Mouse (Mus musculus) urinary bladder, postnatal 4 days (tissue): Measurements from ENCODE around the gene Prkg1.

Experiments
- DNase-seq, 2 experiments: peaks; one replicate each; pipeline ENCODE4 v3.0.0; 2021 to 2022; ENCODE audit warnings: low spot score in 2 of 2

The Prkg1 gene

GRCm38 (mm10) chr19:31630899-31631869 is 133.6 kb downstream of the Prkg1 start:
- DNase-seq = no peak

GRCm38 (mm10) chr19:31621716-31622115 is 143.1 kb downstream of the Prkg1 start:
- DNase-seq = no peak

GRCm38 (mm10) chr19:31616830-31617229 is 148.0 kb downstream of the Prkg1 start:
- no peak for DNase-seq

GRCm38 (mm10) chr19:31616159-31616558 is 148.7 kb downstream of the Prkg1 start:
- DNase-seq = no peak

DNA sequence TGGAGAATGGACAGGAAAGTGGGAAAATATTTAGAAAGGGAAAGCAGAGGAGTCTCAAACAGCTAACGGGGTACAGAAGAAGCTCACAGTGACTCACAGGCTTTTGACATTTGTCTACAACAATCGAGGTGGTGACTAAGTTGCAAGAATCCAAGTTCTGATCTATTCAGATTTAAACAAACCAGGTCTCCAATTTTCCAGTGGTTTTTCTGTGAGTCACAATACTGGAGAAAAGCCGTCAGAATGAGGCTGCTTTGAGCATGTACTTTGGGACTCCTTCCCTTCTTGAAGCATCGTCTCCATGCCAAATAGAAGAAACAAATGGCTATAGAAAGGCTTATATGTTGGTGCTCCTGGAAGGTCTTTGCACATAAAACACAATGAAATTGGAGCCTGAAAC is 151.7 kb downstream of the Prkg1 start:
- DNase-seq = no peak

- DNase-seq = no peak
Observed at GRCm38 (mm10) chr19:31602578-31602977, 162.3 kb downstream of the Prkg1 start.

- DNase-seq = no peak
Observed at GRCm38 (mm10) chr19:31594011-31594410, 170.8 kb downstream of the Prkg1 start.

GRCm38 (mm10) chr19:31590701-31591100 is 174.1 kb downstream of the Prkg1 start:
- DNase-seq = no peak

DNA sequence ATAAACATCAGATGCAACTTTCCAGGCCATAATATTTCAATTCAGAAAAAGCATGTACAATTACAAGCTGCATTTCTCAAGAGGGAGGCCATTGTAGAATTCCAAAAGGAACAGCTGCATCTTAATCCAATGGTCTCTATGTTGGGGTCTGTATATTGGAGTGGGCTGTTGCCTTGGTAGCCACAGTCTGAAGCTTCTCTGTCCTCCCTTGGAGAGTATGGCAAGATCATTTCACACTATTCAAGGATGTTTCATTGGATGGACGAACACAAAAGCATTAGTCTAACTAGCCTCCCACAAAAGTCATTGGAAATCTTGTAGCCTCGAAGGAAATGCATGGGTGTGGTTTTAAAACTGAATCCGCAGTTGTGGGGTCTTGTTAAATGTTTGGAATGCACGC is 187.7 kb downstream of the Prkg1 start:
- DNase-seq = no peak

DNA sequence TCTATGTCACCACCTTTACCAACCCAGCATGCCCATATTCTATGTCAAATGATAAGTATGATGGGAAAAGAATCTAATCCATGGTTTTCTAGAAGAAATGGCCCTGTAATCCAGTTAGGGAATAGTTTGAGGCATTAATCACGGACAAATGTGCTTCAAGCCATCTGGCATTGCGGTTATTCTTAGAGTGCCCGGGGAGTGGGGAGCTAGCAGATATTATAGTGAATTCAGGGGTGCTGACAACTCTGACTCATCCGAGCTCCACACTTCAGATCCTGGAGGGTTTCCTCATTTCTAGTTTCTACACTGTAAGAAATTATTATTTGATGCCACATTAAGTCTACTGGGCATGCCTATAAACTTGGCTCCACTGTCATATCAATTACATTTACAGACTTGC is 200.5 kb downstream of the Prkg1 start:
- no peak for DNase-seq

- DNase-seq = no peak
Observed at GRCm38 (mm10) chr19:31546063-31546462, 218.8 kb downstream of the Prkg1 start.

- DNase-seq = no peak
Observed at GRCm38 (mm10) chr19:31531249-31531740, 233.5 kb downstream of the Prkg1 start.

- no peak for DNase-seq
Observed at GRCm38 (mm10) chr19:31530616-31531015, 234.2 kb downstream of the Prkg1 start.

DNA sequence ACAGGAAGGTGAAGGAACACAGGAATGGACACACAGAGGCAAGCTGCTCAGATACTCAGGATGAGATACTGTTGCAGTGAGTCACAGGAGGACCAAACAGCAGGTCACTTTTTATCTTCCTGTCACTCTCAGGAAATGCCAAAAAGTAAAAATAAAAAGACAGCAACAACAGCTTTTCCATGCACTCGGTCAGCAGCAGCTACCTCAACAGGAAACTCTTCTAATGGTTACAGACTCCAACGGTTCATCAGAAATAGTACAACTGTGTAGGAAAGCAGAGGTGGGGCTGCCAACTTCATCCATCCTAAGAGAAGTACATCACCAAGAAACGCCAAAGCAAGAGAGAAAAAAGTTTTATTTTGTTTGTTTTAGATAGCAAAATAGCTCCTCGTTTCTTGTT is 234.9 kb downstream of the Prkg1 start:
- no peak for DNase-seq

- no peak for DNase-seq
Observed at GRCm38 (mm10) chr19:31514490-31514889, 250.3 kb downstream of the Prkg1 start.

GRCm38 (mm10) chr19:31507831-31508230 is 257.0 kb downstream of the Prkg1 start:
- no peak for DNase-seq

- DNase-seq = no peak
Observed at GRCm38 (mm10) chr19:31506296-31506695, 258.5 kb downstream of the Prkg1 start.

GRCm38 (mm10) chr19:31505041-31505440 is 259.8 kb downstream of the Prkg1 start:
- DNase-seq = no peak

GRCm38 (mm10) chr19:31497386-31497785 is 267.4 kb downstream of the Prkg1 start:
- no peak for DNase-seq

- no peak for DNase-seq
Observed at GRCm38 (mm10) chr19:31489606-31490005, 275.2 kb downstream of the Prkg1 start.

DNA sequence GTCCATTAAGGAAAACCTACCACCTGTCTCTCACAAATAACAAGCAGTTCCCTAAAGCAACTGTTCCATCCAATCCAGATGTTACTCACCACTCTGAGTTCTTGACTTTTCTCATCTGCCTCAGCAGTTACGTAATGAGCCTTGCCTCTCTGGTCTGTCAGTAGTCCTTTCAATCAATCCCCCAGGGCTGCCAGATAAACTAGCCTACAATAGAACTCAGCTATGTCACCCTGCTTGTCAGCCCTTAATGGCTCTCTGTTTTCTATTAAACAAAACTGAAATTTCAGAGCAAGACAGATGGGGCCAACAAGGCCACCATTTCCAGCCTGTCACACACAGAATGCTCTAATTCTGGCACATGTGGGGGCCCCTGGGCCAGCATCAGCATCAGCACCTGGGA is 293.1 kb downstream of the Prkg1 start:
- DNase-seq = no peak

DNA sequence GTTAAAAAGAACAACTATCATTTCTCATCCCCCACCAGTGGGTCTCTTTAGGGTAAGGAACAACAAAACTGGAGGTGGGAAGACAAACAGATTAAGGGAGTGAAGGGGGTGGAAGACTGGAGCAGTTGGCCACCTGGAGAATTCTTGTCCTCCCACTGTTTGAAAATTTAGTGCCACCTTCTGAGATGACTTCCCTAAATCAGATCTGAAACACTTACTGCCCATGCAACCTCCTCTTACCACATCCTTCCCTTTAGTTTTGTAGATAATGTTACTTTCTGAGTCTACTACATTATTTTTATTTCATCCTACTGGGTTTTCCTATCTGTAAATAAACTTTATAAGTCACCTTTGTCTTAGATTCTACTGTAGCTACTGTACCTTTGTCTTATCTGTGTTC is 304.6 kb downstream of the Prkg1 start:
- DNase-seq = no peak

GRCm38 (mm10) chr19:31444101-31444500 is 320.7 kb downstream of the Prkg1 start:
- DNase-seq = no peak
